Mouse (Mus musculus): ENCODE results near the gene Rab3a.

DNA sequence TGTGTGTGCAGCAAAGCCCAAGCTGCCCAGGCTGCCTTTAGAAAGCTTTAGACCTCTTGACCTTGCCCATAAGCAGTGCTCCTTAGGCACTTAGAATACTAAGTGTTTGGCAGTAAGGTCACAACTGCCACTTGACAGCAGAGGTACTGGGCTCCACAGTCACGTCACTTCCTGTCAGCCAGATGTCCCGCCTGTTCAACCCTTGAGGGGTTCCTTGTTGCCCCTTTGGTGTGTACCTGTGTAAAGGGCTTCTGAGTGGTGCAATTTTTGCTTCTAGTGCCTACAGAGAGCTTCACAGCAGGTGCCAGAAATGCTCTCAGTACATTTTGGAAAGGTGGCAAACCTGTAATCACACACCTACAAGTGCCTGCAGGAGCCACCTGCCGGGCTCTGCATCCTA lies 16.3 kb upstream of the Rab3a start:
- TF ChIP-seq EP300 (IDR thresholded peaks at IDR 0.05; ENCODE audit: low read depth) (no peak), CTCF (IDR thresholded peaks at IDR 0.05; ENCODE audit: low read depth) (no peak)

Data from liver, postnatal 0 days (tissue).